Mouse (Mus musculus) right cerebral cortex, adult 18-20 months (tissue): Measurements from ENCODE around the gene Cish.

Source experiments
- DNase-seq: peaks from one replicate; pipeline ENCODE4 v3.0.0; 2022; ENCODE audit warnings: mixed read lengths

Cish gene

DNA sequence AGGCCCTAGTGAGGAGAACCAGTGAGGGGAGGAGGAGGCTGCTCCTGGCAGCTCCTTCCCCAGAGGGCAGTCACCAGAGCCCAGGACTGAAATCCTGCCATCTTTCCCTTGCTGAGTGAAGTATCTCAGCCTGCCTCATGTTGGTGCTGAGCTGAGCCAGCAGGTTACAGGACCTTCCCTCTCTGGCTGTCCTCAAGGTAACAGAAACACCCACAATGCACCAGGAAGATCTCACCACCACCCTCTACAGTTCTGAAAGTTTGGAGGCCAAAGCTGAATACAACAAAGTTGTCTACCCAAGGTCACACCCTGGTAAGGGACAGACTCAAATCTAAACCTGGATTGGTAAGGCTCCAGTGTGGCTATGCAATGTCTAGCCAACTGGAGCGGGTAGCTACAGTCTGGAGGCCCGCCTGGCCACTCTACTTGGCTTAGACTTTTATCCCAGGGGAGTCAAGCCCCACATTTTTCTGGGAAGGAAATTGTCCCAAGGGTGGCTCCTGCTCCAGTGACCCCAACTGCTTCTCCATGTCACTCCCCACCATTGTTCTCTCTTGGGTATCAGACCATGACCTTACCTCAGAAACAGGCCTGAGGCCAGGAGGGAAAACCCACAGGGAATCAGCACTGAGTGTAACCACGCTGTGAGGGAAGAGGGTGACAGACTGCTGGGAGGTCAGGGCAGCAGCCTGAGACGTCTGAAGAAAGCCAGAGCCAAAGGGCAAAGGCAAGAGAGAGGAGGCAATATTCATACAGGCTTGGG, 29.2 kb downstream of the Cish start:
- no peak for DNase-seq

GRCm38 (mm10) chr9:107325904-107326303, 30.1 kb downstream of the Cish start:
- DNase-seq, result no peak

GRCm38 (mm10) chr9:107327879-107328620, 32.2 kb downstream of the Cish start:
- DNase-seq, result no peak

GRCm38 (mm10) chr9:107330791-107331190, 35.0 kb downstream of the Cish start:
- DNase-seq, result no peak

- no peak for DNase-seq
Observed at GRCm38 (mm10) chr9:107333686-107334085, 37.9 kb downstream of the Cish start.

- no peak for DNase-seq
Observed at GRCm38 (mm10) chr9:107334356-107334755, 38.5 kb downstream of the Cish start.

GRCm38 (mm10) chr9:107335046-107335445, 39.2 kb downstream of the Cish start:
- no peak for DNase-seq

GRCm38 (mm10) chr9:107335909-107336308, 40.1 kb downstream of the Cish start:
- DNase-seq, result peak; percentile 67

- DNase-seq, result no peak
Observed at GRCm38 (mm10) chr9:107336386-107336785, 40.6 kb downstream of the Cish start.

DNA sequence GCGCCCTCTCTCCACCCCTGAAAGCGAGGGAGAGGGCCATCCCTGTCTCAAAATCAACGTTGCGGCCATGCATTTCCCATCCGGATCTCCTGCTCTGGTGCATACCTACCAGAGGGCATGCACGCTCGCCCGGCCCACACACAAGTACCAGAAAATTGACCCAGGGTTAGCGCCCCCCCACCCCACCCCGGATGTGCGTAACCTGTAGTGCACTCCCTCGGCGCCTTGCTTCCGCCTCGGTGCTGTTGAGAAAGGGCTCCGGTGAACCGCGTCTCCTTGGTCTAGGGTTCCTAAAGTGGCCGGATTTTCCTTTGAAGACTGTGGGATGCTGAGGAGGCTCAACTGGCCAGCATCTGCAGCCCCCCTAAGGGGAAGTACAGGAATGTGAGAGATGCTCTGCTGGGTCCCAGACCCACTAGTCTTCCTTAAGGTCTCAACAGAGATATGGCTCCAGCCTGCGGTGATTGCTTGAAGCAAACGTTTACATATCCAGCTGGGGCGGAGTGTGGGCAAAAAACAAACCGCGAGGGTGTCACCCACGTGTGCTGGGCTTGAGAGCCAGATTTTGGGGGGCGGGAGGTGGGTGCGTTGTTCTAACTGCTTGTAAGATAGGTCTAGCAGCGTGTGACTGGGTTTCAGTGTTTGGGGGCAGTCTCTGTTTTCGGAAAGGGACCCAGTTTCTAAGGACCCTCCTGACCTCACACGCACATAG, 42.5 kb downstream of the Cish start, which contains the start of gene Hemk1:
TSS of gene Hemk1 (minus strand) at position 179 of the 712 bp plus-strand sequence.
- peak; percentile 85 for DNase-seq

DNA sequence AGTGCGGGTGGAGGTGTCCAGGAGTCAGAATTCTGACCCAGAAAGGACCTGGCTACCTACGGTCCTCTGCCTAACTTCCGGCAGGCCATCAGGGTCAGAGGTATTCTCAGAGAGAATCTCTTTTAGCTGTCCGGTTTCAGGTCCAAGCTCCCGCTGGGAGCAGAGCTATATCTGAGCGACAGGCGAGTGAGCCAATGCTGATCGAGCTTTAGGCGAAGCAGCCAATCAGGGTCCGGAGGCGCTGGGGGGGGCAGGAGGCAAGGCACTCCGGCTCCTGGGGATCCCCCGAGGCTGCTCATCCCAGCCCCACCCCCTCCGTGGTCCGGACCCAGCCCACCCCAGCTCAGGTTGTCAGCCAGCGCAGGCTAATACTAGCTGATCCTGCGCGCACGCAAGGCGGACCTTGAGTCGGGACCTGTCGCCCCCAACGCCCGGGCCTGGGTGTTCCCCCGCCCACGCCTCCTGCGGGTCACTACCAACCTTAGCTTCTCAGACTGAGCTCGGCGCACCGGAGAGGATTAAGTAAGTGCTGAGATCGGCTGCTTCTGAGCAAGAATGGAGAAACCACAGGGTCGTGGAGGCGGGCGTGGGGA, 44.5 kb downstream of the Cish start, which contains the start of gene 6430571L13Rik:
TSS of gene 6430571L13Rik (plus strand) at position 336 of the 593 bp plus-strand sequence.
- peak; percentile 94 for DNase-seq

DNA sequence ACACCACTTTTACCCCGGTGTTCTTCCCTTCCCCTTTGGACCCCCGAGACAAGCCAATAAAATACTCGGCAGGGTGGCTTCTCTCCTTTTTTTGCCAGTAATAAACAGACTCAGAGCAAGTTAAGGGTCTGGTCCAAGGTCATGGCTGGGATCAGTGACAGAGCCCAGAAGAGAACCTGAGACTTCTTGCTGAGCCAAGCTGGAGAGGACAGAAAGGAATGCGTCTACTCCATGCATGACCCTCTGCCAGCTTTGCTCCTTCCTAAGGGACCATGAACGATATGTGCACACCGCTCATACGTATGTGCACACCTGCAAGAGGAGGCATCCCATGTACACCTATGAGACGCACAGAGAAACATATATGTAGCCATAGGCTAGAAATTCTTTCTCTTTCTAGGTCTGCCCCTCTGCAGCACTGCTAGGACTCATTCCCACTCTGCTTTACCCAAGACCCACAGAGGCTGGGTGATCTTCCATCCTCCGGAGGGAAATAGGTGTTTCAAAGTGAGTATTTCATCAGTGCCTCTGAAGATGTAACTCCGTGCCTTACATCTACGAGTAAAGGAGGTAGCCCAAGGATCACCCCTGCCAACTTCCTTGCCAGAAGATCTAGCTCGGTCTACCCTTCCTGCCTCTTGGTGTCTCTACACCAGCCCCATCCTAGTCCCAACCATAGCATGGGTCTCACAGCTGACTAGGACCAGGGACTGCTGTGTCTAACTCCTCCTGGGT, 45.3 kb downstream of the Cish start:
- DNase-seq, result no peak

GRCm38 (mm10) chr9:107342201-107342709, 46.4 kb downstream of the Cish start:
- DNase-seq, result no peak

DNA sequence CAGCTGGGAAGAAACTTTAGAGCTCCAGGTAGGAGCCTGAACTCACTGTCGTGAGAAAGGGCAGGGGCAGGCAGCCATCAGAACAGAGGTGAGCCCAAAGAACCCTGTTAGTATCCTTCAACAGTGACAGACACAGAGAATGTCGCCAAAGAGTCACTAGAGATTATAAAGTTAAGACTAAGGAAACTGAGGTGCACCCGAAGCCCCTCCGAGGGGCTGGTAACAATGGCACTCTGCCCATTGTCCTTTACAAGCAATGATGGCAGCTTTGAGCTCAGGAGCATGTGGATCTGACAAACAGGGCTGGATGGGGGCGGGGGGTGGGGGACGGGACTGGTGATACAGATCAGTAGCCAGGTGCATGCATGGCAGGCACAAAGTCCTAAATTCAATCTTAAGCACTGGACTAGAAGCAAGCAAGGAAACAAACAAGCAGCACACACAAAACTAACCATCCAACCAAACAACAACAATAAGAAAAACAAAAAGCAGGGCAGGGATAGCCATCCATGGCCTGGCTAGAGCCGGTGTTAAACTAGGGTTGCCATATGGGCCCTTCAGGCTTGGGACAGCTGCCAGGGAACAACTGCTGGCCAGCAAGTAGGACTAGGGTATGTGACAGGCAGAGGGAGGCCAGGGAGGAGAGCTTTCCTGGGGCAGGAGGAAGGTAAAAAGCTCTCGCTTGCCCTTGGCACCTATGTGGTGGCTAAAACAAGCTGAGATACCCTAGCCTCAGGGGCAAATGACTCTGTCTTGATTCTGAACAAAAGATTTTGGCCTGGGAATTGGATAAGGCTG, 47.5 kb downstream of the Cish start:
- no peak for DNase-seq

DNA sequence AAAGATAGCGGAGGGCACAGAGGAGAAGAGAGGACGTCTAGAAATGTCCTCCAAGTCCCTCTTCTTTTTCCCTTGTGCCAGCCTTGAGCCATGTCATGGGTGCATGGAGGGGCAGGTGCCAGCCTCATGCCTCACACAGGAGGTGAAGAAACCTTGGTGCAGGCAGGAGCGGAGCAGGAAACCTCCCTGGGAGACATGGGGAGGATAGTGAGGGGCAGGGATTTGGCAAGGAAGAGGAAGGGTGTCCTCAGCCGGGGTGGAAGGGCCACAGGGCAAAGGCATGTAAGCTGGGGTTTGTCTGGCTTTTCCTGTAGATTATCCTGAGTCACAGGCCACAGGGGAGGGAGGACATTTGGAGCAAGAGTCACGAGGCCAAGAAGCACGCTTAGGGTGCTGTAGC, 48.2 kb downstream of the Cish start:
- DNase-seq, result no peak

DNA sequence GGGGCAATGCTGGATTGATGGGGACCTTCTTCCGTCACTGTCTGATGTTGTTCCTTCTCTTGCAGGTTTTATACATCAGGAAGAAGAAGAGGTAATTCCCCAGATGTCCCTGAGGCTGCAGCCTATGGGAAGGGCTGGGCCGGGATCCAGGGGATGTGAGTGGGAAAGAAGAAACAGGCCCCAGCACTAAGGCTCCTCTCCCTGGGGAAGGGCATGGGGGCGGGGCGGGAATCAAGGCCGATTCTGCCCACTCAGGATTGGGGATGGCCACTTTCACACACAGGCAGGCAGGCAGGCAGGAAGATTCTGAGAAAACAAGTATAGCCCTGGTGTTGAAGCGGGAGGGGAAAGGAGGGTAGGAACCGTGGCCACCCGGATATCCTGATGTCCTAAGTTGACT, 50.3 kb downstream of the Cish start:
- DNase-seq, result no peak

- DNase-seq, result no peak
Observed at GRCm38 (mm10) chr9:107347586-107348183, 51.9 kb downstream of the Cish start.

GRCm38 (mm10) chr9:107349321-107349720, 53.5 kb downstream of the Cish start:
- no peak for DNase-seq
